22 mouse cellular contexts compared by ENCODE assay signal in genomic region chr16:28421617-28422016, GRCm38 (mm10).
DNase-seq lines count a peak whose midpoint lies in the region; ATAC-seq and TF ChIP-seq lines count a peak whose summit lies in the region.
"Had no signal": no experiment of that assay in that cellular context is flagged by ENCODE, and none has a peak within 500 bp of the region (broad histone marks: within the 10 kb centered on the region; RNA-seq: fewer than 3 reads in every experiment).

No protein-coding gene starts in this region.

- H3K4me2 ChIP-seq in embryonic facial prominence, embryonic 14.5 days (ENCODE audit: low read depth, low read length) = no peak overlapping the region
- no peak overlapping the region for H3K4me2 ChIP-seq in limb, embryonic 13.5 days (replicated peaks)
- H3K4me2 ChIP-seq in stomach, embryonic 16.5 days (ENCODE audit: low read depth, low read length) = no peak overlapping the region
- H3K4me2 ChIP-seq in stomach, postnatal 0 days (replicated peaks; ENCODE audit: low read depth) = no peak overlapping the region
- H3K4me2 ChIP-seq in limb, embryonic 14.5 days (replicated peaks; ENCODE audit: low read depth, low read length, severe bottlenecking) = no peak overlapping the region
- no peak overlapping the region for H3K4me2 ChIP-seq in hindbrain, embryonic 16.5 days (ENCODE audit: low read length)

- no peak for TF ChIP-seq EP300 in stomach, postnatal 0 days (optimal IDR thresholded peaks at IDR 0.05)

- peak; percentile 28 for DNase-seq in embryonic facial prominence, embryonic 14.5 days (ENCODE audit: low spot score)
- DNase-seq in embryonic facial prominence, embryonic 10.5 days (ENCODE audit: low spot score) = no peak
- no peak for DNase-seq in limb, embryonic 10.5 days (ENCODE audit: low spot score)
- DNase-seq in stomach, postnatal 0 days (ENCODE audit: low spot score) = no peak
- peak; percentile 35 for DNase-seq in limb, embryonic 14.5 days (ENCODE audit: low spot score)
- DNase-seq: adrenal gland, adult 2 months; adrenal gland, adult 8-10 months; adrenal gland, postnatal 10 days; adrenal gland, postnatal 14 days; adrenal gland, postnatal 25 days; adrenal gland, postnatal 36 days; B cell, adult 2 months; cerebellum, adult 11 months; cerebellum, adult 11-12 months had no signal

- no peak overlapping the region for H3K9ac ChIP-seq in embryonic facial prominence, embryonic 14.5 days (ENCODE audit: low read depth, low read length)
- H3K9ac ChIP-seq in limb, embryonic 13.5 days = no peak overlapping the region
- H3K9ac ChIP-seq in stomach, embryonic 16.5 days (ENCODE audit: low read length) = no peak overlapping the region
- no peak overlapping the region for H3K9ac ChIP-seq in stomach, postnatal 0 days (ENCODE audit: low read length)
- H3K9ac ChIP-seq in limb, embryonic 14.5 days (ENCODE audit: low read depth, low read length, severe bottlenecking) = no peak overlapping the region
- H3K9ac ChIP-seq in hindbrain, embryonic 16.5 days (ENCODE audit: low read depth, low read length) = no peak overlapping the region

- H3K4me3 ChIP-seq in embryonic facial prominence, embryonic 14.5 days (ENCODE audit: low read depth, low read length) = no peak overlapping the region
- no peak overlapping the region for H3K4me3 ChIP-seq in embryonic facial prominence, embryonic 10.5 days
- H3K4me3 ChIP-seq in limb, embryonic 13.5 days = no peak overlapping the region
- no peak overlapping the region for H3K4me3 ChIP-seq in limb, embryonic 10.5 days
- no peak overlapping the region for H3K4me3 ChIP-seq in stomach, embryonic 16.5 days (replicated peaks; ENCODE audit: low read length)
- no peak overlapping the region for H3K4me3 ChIP-seq in stomach, postnatal 0 days (ENCODE audit: low read depth, low read length)
- no peak overlapping the region for H3K4me3 ChIP-seq in limb, embryonic 14.5 days (replicated peaks; ENCODE audit: low read length)
- H3K4me3 ChIP-seq in hindbrain, embryonic 16.5 days (ENCODE audit: low read length) = no peak overlapping the region

- no peaks in the 10 kb centered on the region for H3K9me3 ChIP-seq in embryonic facial prominence, embryonic 14.5 days (ENCODE audit: control insufficient read depth, low read length)
- no peaks in the 10 kb centered on the region for H3K9me3 ChIP-seq in embryonic facial prominence, embryonic 10.5 days
- no peaks in the 10 kb centered on the region for H3K9me3 ChIP-seq in limb, embryonic 13.5 days
- H3K9me3 ChIP-seq in limb, embryonic 10.5 days (replicated peaks) = no peaks in the 10 kb centered on the region
- H3K9me3 ChIP-seq in stomach, embryonic 16.5 days (replicated peaks; ENCODE audit: control insufficient read depth, low read length) = no peaks in the 10 kb centered on the region
- no peaks in the 10 kb centered on the region for H3K9me3 ChIP-seq in stomach, postnatal 0 days (ENCODE audit: control insufficient read depth, low read length)
- H3K9me3 ChIP-seq in limb, embryonic 14.5 days (ENCODE audit: control insufficient read depth, low read length) = no peaks in the 10 kb centered on the region
- H3K9me3 ChIP-seq in hindbrain, embryonic 16.5 days (ENCODE audit: control insufficient read depth, low read length) = no peaks in the 10 kb centered on the region

- no peaks in the 10 kb centered on the region for H3K4me1 ChIP-seq in embryonic facial prominence, embryonic 14.5 days (ENCODE audit: control insufficient read depth, insufficient read depth, low read length)
- H3K4me1 ChIP-seq in embryonic facial prominence, embryonic 10.5 days = no peaks in the 10 kb centered on the region
- no peaks in the 10 kb centered on the region for H3K4me1 ChIP-seq in limb, embryonic 13.5 days
- H3K4me1 ChIP-seq in limb, embryonic 10.5 days = no peaks in the 10 kb centered on the region
- no peaks in the 10 kb centered on the region for H3K4me1 ChIP-seq in stomach, embryonic 16.5 days (ENCODE audit: control insufficient read depth, insufficient read depth, low read length)
- no peaks in the 10 kb centered on the region for H3K4me1 ChIP-seq in stomach, postnatal 0 days (replicated peaks; ENCODE audit: control insufficient read depth, insufficient read depth)
- H3K4me1 ChIP-seq in limb, embryonic 14.5 days (ENCODE audit: control insufficient read depth, insufficient read depth, low read length) = 0 out of 2 replicates have a peak, but pooled peaks cover 6% of the 10 kb centered on the region
- H3K4me1 ChIP-seq in hindbrain, embryonic 16.5 days (ENCODE audit: control insufficient read depth, insufficient read depth, low read depth, low read length) = no peaks in the 10 kb centered on the region

- H3K27me3 ChIP-seq in embryonic facial prominence, embryonic 14.5 days (replicated peaks; ENCODE audit: control insufficient read depth, insufficient read depth, low read length) = no peaks in the 10 kb centered on the region
- H3K27me3 ChIP-seq in embryonic facial prominence, embryonic 10.5 days (replicated peaks; ENCODE audit: low read depth, poor library complexity, severe bottlenecking) = no peaks in the 10 kb centered on the region
- no peaks in the 10 kb centered on the region for H3K27me3 ChIP-seq in limb, embryonic 13.5 days
- H3K27me3 ChIP-seq in limb, embryonic 10.5 days (ENCODE audit: low read depth, poor library complexity, severe bottlenecking) = no peaks in the 10 kb centered on the region
- H3K27me3 ChIP-seq in stomach, embryonic 16.5 days (ENCODE audit: control insufficient read depth, insufficient read depth, low read length) = no peaks in the 10 kb centered on the region
- no peaks in the 10 kb centered on the region for H3K27me3 ChIP-seq in stomach, postnatal 0 days (ENCODE audit: control insufficient read depth, insufficient read depth, low read length)
- H3K27me3 ChIP-seq in limb, embryonic 14.5 days (ENCODE audit: control insufficient read depth, insufficient read depth, low read length) = no peaks in the 10 kb centered on the region
- no peaks in the 10 kb centered on the region for H3K27me3 ChIP-seq in hindbrain, embryonic 16.5 days (replicated peaks; ENCODE audit: control insufficient read depth, insufficient read depth, low read length)
- H3K27me3 ChIP-seq: CH12.LX had no signal

- 79% methylated on average over 1 of the region's 1 CpGs for WGBS in embryonic facial prominence, embryonic 14.5 days
- WGBS in embryonic facial prominence, embryonic 10.5 days = 87% methylated on average over 1 of the region's 1 CpGs
- WGBS in limb, embryonic 13.5 days = 82% methylated on average over 1 of the region's 1 CpGs
- 90% methylated on average over 1 of the region's 1 CpGs for WGBS in limb, embryonic 10.5 days
- 83% methylated on average over 1 of the region's 1 CpGs for WGBS in stomach, embryonic 16.5 days
- 86% methylated on average over 1 of the region's 1 CpGs for WGBS in stomach, postnatal 0 days
- WGBS in limb, embryonic 14.5 days = 83% methylated on average over 1 of the region's 1 CpGs
- WGBS in hindbrain, embryonic 16.5 days = 100% methylated on average over 1 of the region's 1 CpGs

- no peak overlapping the region for H3K27ac ChIP-seq in embryonic facial prominence, embryonic 14.5 days (replicated peaks; ENCODE audit: low read depth, low read length)
- no peak overlapping the region for H3K27ac ChIP-seq in embryonic facial prominence, embryonic 10.5 days (replicated peaks)
- no peak overlapping the region for H3K27ac ChIP-seq in limb, embryonic 13.5 days
- H3K27ac ChIP-seq in limb, embryonic 10.5 days = no peak overlapping the region
- no peak overlapping the region for H3K27ac ChIP-seq in stomach, embryonic 16.5 days (ENCODE audit: low read length)
- H3K27ac ChIP-seq in stomach, postnatal 0 days (replicated peaks) = no peak overlapping the region
- H3K27ac ChIP-seq in limb, embryonic 14.5 days (replicated peaks; ENCODE audit: low read depth, low read length) = no peak overlapping the region
- no peak overlapping the region for H3K27ac ChIP-seq in hindbrain, embryonic 16.5 days (ENCODE audit: low read depth, low read length)

- no peaks in the 10 kb centered on the region for H3K36me3 ChIP-seq in embryonic facial prominence, embryonic 14.5 days (ENCODE audit: control insufficient read depth, insufficient read depth, low read length)
- H3K36me3 ChIP-seq in embryonic facial prominence, embryonic 10.5 days (replicated peaks) = no peaks in the 10 kb centered on the region
- H3K36me3 ChIP-seq in limb, embryonic 13.5 days = no peaks in the 10 kb centered on the region
- H3K36me3 ChIP-seq in limb, embryonic 10.5 days = no peaks in the 10 kb centered on the region
- H3K36me3 ChIP-seq in stomach, embryonic 16.5 days (ENCODE audit: control insufficient read depth, insufficient read depth, low read length) = no peaks in the 10 kb centered on the region
- H3K36me3 ChIP-seq in stomach, postnatal 0 days (ENCODE audit: control insufficient read depth, insufficient read depth, low read length) = no peaks in the 10 kb centered on the region
- no peaks in the 10 kb centered on the region for H3K36me3 ChIP-seq in limb, embryonic 14.5 days (ENCODE audit: control insufficient read depth, insufficient read depth, low read length)
- no peaks in the 10 kb centered on the region for H3K36me3 ChIP-seq in hindbrain, embryonic 16.5 days (ENCODE audit: control insufficient read depth, insufficient read depth, low read length)
- H3K36me3 ChIP-seq: G1E had no signal

- TF ChIP-seq CTCF in stomach, postnatal 0 days (IDR thresholded peaks at IDR 0.05; ENCODE audit: low read depth) = no peak

- no peak for TF ChIP-seq POLR2A in limb, embryonic 14.5 days (IDR thresholded peaks at IDR 0.05; ENCODE audit: borderline replicate concordance, extremely low read depth, insufficient read depth, insufficient read length)

- ATAC-seq in embryonic facial prominence, embryonic 14.5 days (ENCODE audit: low read depth) = no peak
- peak; percentile 61; the same call in 1 of the 2 replicates for ATAC-seq in limb, embryonic 13.5 days (ENCODE audit: low FRiP score, low read depth)
- peak; percentile 56; the same call in 1 of the 2 replicates for ATAC-seq in stomach, embryonic 16.5 days (ENCODE audit: insufficient read depth, low FRiP score)
- ATAC-seq in stomach, postnatal 0 days (ENCODE audit: low FRiP score, low TSS enrichment) = no peak
- peak; percentile 37 for ATAC-seq in limb, embryonic 14.5 days (ENCODE audit: low FRiP score, low read depth)
- no peak for ATAC-seq in hindbrain, embryonic 16.5 days
- ATAC-seq: activated CD4-positive, CD25-positive, alpha-beta regulatory T cell, adult 4 months; CD4-positive, CD25-positive, alpha-beta regulatory T cell, adult 4 months; Patski had no signal

Comparison
In these comparisons a context has a peak if more than half of its experiments do, and no peak if none do; other contexts are left out.
1. ATAC-seq: peak in limb, embryonic 13.5 days (single experiment), stomach, embryonic 16.5 days (single experiment) and limb, embryonic 14.5 days (single experiment); none in embryonic facial prominence, embryonic 14.5 days (single experiment), stomach, postnatal 0 days (single experiment) and hindbrain, embryonic 16.5 days (single experiment).
2. DNase-seq: peak in embryonic facial prominence, embryonic 14.5 days (single experiment) and limb, embryonic 14.5 days (single experiment); none in embryonic facial prominence, embryonic 10.5 days (single experiment), limb, embryonic 10.5 days (single experiment) and stomach, postnatal 0 days (single experiment).